Mouse (Mus musculus): Measurements from ENCODE around the gene Fbxw21. TPM values are rescaled to one million over a fixed set of nuclear protein-coding genes. Genes with fewer than 3 reads are reported as not detected.

Fbxw21 gene
- total and polyA plus RNA-seq, 3 experiments, result not detected

- dilution Hi-C loops (cut with MboI; ENCODE audit: extremely low pct_ligation_motif_present, extremely low pct_unique_long_range_greater_than_20kb, low sequenced_read_pairs), result no loop called here
- Histone ChIP-seq H3K79me2 (replicated peaks; ENCODE audit: control insufficient read depth, extremely low read depth, insufficient read depth, poor library complexity, severe bottlenecking) (no peaks in the 10 kb centered on the region), H3K4me1 (ENCODE audit: control insufficient read depth in 1 of 2, insufficient read depth in 2 of 2) (peaks cover 1 to 2% of the 10 kb centered on the region in 2 experiments; a peak in 3 of 4 replicates), H3K4me2 (ENCODE audit: insufficient read depth, low read depth, poor library complexity, severe bottlenecking) (no peak overlapping the region), H3K9me3 (replicated peaks; ENCODE audit: low read length) (no peaks in the 10 kb centered on the region), H3K27me3 (replicated peaks) (peaks cover 15% of the 10 kb centered on the region), H3K27ac (ENCODE audit: insufficient read depth, low read depth) (no peak overlapping the region), H3K9ac (ENCODE audit: insufficient read depth, low read depth) (no peak overlapping the region), H3K4me3 (replicated peaks in 1 of 3; ENCODE audit: low read depth in 2 of 3, low read length in 2 of 3, poor library complexity in 1 of 3) (no peak overlapping the region), H3K36me3 (replicated peaks in 1 of 2; ENCODE audit: control insufficient read depth in 1 of 2, insufficient read depth in 1 of 2, low read length in 1 of 2) (no peaks in the 10 kb centered on the region)
- DNase-seq (ENCODE audit: extremely low read depth), result no peak
- TF ChIP-seq RCOR1 (conservative IDR thresholded peaks at IDR 0.05; ENCODE audit: low read depth, low read length) (no peak), RAD21 (IDR thresholded peaks at IDR 0.05; ENCODE audit: low read depth, low read length) (no peak), TCF12 (IDR thresholded peaks at IDR 0.05; ENCODE audit: low read depth, low read length) (no peak), USF1 (IDR thresholded peaks at IDR 0.05; ENCODE audit: low read depth, low read length) (no peak), HCFC1 (IDR thresholded peaks at IDR 0.05; ENCODE audit: low read depth, low read length) (no peak), USF2 (conservative IDR thresholded peaks at IDR 0.05; ENCODE audit: low read depth, low read length) (no peak), PAX5 (IDR thresholded peaks at IDR 0.05; ENCODE audit: low read length) (no peak)
- in situ Hi-C loops (cut with MboI; ENCODE audit: low pct_ligation_motif_present, low pct_unique_long_range_greater_than_20kb, low sequenced_read_pairs), result no loop called here
Measured at GRCm38 (mm10) chr9:109123266-109123665, 38.6 kb downstream of the Fbxw21 start.

GRCm38 (mm10) chr9:109122553-109123085, 39.2 kb downstream of the Fbxw21 start:
- peak; percentile 52 for DNase-seq (ENCODE audit: extremely low read depth)
- dilution Hi-C loops (cut with MboI; ENCODE audit: extremely low pct_ligation_motif_present, extremely low pct_unique_long_range_greater_than_20kb, low sequenced_read_pairs), result no loop called here
- no peak overlapping the region for H3K4me3 ChIP-seq (replicated peaks in 1 of 3; ENCODE audit: low read depth in 2 of 3, low read length in 2 of 3, poor library complexity in 1 of 3)
- H3K27me3 ChIP-seq (replicated peaks), result peaks cover 17% of the 10 kb centered on the region
- H3K4me1 ChIP-seq (ENCODE audit: control insufficient read depth in 1 of 2, insufficient read depth in 2 of 2), result peaks cover 7 to 8% of the 10 kb centered on the region in 2 experiments; a peak in 3 of 4 replicates
- no peak overlapping the region for H3K27ac ChIP-seq (ENCODE audit: insufficient read depth, low read depth)
- H3K36me3 ChIP-seq (replicated peaks in 1 of 2; ENCODE audit: control insufficient read depth in 1 of 2, insufficient read depth in 1 of 2, low read length in 1 of 2), result no peaks in the 10 kb centered on the region
- H3K79me2 ChIP-seq (replicated peaks; ENCODE audit: control insufficient read depth, extremely low read depth, insufficient read depth, poor library complexity, severe bottlenecking), result no peaks in the 10 kb centered on the region
- no peak for TF ChIP-seq NRF1 (IDR thresholded peaks at IDR 0.05; ENCODE audit: low read depth, low read length)
- TF ChIP-seq IRF4 (IDR thresholded peaks at IDR 0.05; ENCODE audit: low read depth, low read length), result no peak
- no peak for TF ChIP-seq CHD1 (IDR thresholded peaks at IDR 0.05; ENCODE audit: low read depth, low read length)
- TF ChIP-seq SMC3 (IDR thresholded peaks at IDR 0.05; ENCODE audit: low read depth, low read length), result peak; percentile 79
- TF ChIP-seq POLR2AphosphoS2 (IDR thresholded peaks at IDR 0.05; ENCODE audit: low read depth, low read length), result no peak
- TF ChIP-seq MAZ (IDR thresholded peaks at IDR 0.05; ENCODE audit: low read depth, low read length), result no peak
- TF ChIP-seq SIN3A (IDR thresholded peaks at IDR 0.05; ENCODE audit: low read length), result no peak
- no peak for TF ChIP-seq PAX5 (IDR thresholded peaks at IDR 0.05; ENCODE audit: low read length)
- no peak for TF ChIP-seq GABPA (IDR thresholded peaks at IDR 0.05; ENCODE audit: insufficient replicate concordance, low read depth, low read length)
- no peak for TF ChIP-seq ELF1 (IDR thresholded peaks at IDR 0.05; ENCODE audit: low read depth, low read length)
- no peak for TF ChIP-seq USF2 (conservative IDR thresholded peaks at IDR 0.05; ENCODE audit: low read depth, low read length)
- TF ChIP-seq UBTF (IDR thresholded peaks at IDR 0.05; ENCODE audit: low read depth, low read length), result no peak
- TF ChIP-seq BHLHE40 (IDR thresholded peaks at IDR 0.05; ENCODE audit: low read depth, low read length), result no peak
- TF ChIP-seq JUN (IDR thresholded peaks at IDR 0.05; ENCODE audit: insufficient read depth, low read depth, low read length), result no peak
- TF ChIP-seq MAFK (IDR thresholded peaks at IDR 0.05; ENCODE audit: insufficient replicate concordance, low read length), result no peak
- no peak for TF ChIP-seq EP300 (IDR thresholded peaks at IDR 0.05; ENCODE audit: low read length)
- no peak for TF ChIP-seq ZNF384 (IDR thresholded peaks at IDR 0.05; ENCODE audit: low read depth, low read length)
- no peak for TF ChIP-seq ETS1 (conservative IDR thresholded peaks at IDR 0.05; ENCODE audit: low read depth, low read length)
- no peak for TF ChIP-seq HCFC1 (IDR thresholded peaks at IDR 0.05; ENCODE audit: low read depth, low read length)
- TF ChIP-seq RAD21 (IDR thresholded peaks at IDR 0.05; ENCODE audit: low read depth, low read length), result peak; percentile 68
- no peak for TF ChIP-seq POLR2A (IDR thresholded peaks at IDR 0.05; ENCODE audit: low read depth, low read length)
- peak; percentile 53 to 72 for TF ChIP-seq CTCF (conservative IDR thresholded peaks at IDR 0.05 in 1 of 2, IDR thresholded peaks at IDR 0.05 in 1 of 2; ENCODE audit: low read depth in 2 of 2, low read length in 2 of 2)
- no peak for TF ChIP-seq MAX (IDR thresholded peaks at IDR 0.05; ENCODE audit: low read length)
- no peak for TF ChIP-seq TBP (conservative IDR thresholded peaks at IDR 0.05; ENCODE audit: low read depth, low read length)
- TF ChIP-seq RCOR1 (conservative IDR thresholded peaks at IDR 0.05; ENCODE audit: low read depth, low read length), result no peak
- TF ChIP-seq ZC3H11A (IDR thresholded peaks at IDR 0.05; ENCODE audit: low read depth, low read length), result peak; percentile 33; the same call in 1 of the 2 replicates
- no peak for TF ChIP-seq TCF12 (IDR thresholded peaks at IDR 0.05; ENCODE audit: low read depth, low read length)
- no peak for TF ChIP-seq USF1 (IDR thresholded peaks at IDR 0.05; ENCODE audit: low read depth, low read length)
- no peak for TF ChIP-seq MEF2A (IDR thresholded peaks at IDR 0.05; ENCODE audit: borderline replicate concordance, low read depth, low read length)
- no peak for TF ChIP-seq E2F4 (IDR thresholded peaks at IDR 0.05; ENCODE audit: insufficient replicate concordance, low read depth, low read length)
- no peak for TF ChIP-seq NELFE (IDR thresholded peaks at IDR 0.05; ENCODE audit: low read depth, low read length)
- no peak for TF ChIP-seq CHD2 (IDR thresholded peaks at IDR 0.05; ENCODE audit: low read length)
- in situ Hi-C loops (cut with MboI; ENCODE audit: low pct_ligation_motif_present, low pct_unique_long_range_greater_than_20kb, low sequenced_read_pairs), result no loop called here
- H3K4me2 ChIP-seq (ENCODE audit: insufficient read depth, low read depth, poor library complexity, severe bottlenecking), result no peak overlapping the region
- H3K9ac ChIP-seq (ENCODE audit: insufficient read depth, low read depth), result no peak overlapping the region
- no peaks in the 10 kb centered on the region for H3K9me3 ChIP-seq (replicated peaks; ENCODE audit: low read length)

All from CH12.LX (cell line).